Mouse (Mus musculus): Measurements from ENCODE around the gene Snx29. TPM values are rescaled to one million over a fixed set of nuclear protein-coding genes. Genes with fewer than 3 reads are reported as not detected.

The Snx29 gene
- total and polyA plus RNA-seq, 3 experiments = 2.6 to 9.9 (median 8.9) TPM

GRCm38 (mm10) chr16:11619951-11620350 is 297.2 kb downstream of the Snx29 start:
- Histone ChIP-seq H3K27ac (no peak overlapping the region), H3K36me3 (ENCODE audit: control insufficient read depth, insufficient read depth, low read length) (no peaks in the 10 kb centered on the region), H3K79me2 (replicated peaks; ENCODE audit: control insufficient read depth, insufficient read depth, low read length) (no peaks in the 10 kb centered on the region), H3K4me1 (ENCODE audit: control insufficient read depth, insufficient read depth, low read length) (no peaks in the 10 kb centered on the region), H3K27me3 (ENCODE audit: control insufficient read depth, insufficient read depth, low read length) (no peaks in the 10 kb centered on the region), H3K4me3 (no peak overlapping the region), H3K9ac (ENCODE audit: low read depth, low read length) (no peak overlapping the region)
- intact Hi-C loops (cut with DNase I) = no loop called here
- no peak for DNase-seq
- TF ChIP-seq POLR2A (IDR thresholded peaks at IDR 0.05; ENCODE audit: insufficient read depth, low read depth, low read length) = no peak
- TF ChIP-seq CTCF (IDR thresholded peaks at IDR 0.05) = no peak
- no peak for TF ChIP-seq EP300 (IDR thresholded peaks at IDR 0.05; ENCODE audit: insufficient read depth, low read depth, low read length)
- 93% methylated on average over 2 of the region's 2 CpGs for WGBS

- intact Hi-C loops (cut with DNase I) = no loop called here
- WGBS = 87% methylated on average over 3 of the region's 3 CpGs
- H3K79me2 ChIP-seq (replicated peaks; ENCODE audit: control insufficient read depth, insufficient read depth, low read length) = no peaks in the 10 kb centered on the region
- TF ChIP-seq CTCF (IDR thresholded peaks at IDR 0.05) = no peak
- TF ChIP-seq POLR2A (IDR thresholded peaks at IDR 0.05; ENCODE audit: insufficient read depth, low read depth, low read length) = no peak
- TF ChIP-seq EP300 (IDR thresholded peaks at IDR 0.05; ENCODE audit: insufficient read depth, low read depth, low read length) = no peak
- no peaks in the 10 kb centered on the region for H3K36me3 ChIP-seq (ENCODE audit: control insufficient read depth, insufficient read depth, low read length)
- no peak overlapping the region for H3K4me3 ChIP-seq
- no peak for DNase-seq
- no peak overlapping the region for H3K27ac ChIP-seq
- H3K4me1 ChIP-seq (ENCODE audit: control insufficient read depth, insufficient read depth, low read length) = no peaks in the 10 kb centered on the region
- no peak overlapping the region for H3K9ac ChIP-seq (ENCODE audit: low read depth, low read length)
- no peaks in the 10 kb centered on the region for H3K27me3 ChIP-seq (ENCODE audit: control insufficient read depth, insufficient read depth, low read length)
Measured at GRCm38 (mm10) chr16:11621042-11621441, 298.3 kb downstream of the Snx29 start.

GRCm38 (mm10) chr16:11621664-11622063 is 299.0 kb downstream of the Snx29 start:
- DNase-seq = no peak
- H3K4me1 ChIP-seq (ENCODE audit: control insufficient read depth, insufficient read depth, low read length) = no peaks in the 10 kb centered on the region
- H3K9ac ChIP-seq (ENCODE audit: low read depth, low read length) = no peak overlapping the region
- H3K36me3 ChIP-seq (ENCODE audit: control insufficient read depth, insufficient read depth, low read length) = no peaks in the 10 kb centered on the region
- H3K27ac ChIP-seq = no peak overlapping the region
- H3K79me2 ChIP-seq (replicated peaks; ENCODE audit: control insufficient read depth, insufficient read depth, low read length) = no peaks in the 10 kb centered on the region
- no peak overlapping the region for H3K4me3 ChIP-seq
- intact Hi-C loops (cut with DNase I) = no loop called here
- TF ChIP-seq POLR2A (IDR thresholded peaks at IDR 0.05; ENCODE audit: insufficient read depth, low read depth, low read length) (no peak), CTCF (IDR thresholded peaks at IDR 0.05) (no peak), EP300 (IDR thresholded peaks at IDR 0.05; ENCODE audit: insufficient read depth, low read depth, low read length) (no peak)
- no peaks in the 10 kb centered on the region for H3K27me3 ChIP-seq (ENCODE audit: control insufficient read depth, insufficient read depth, low read length)
- WGBS = 100% methylated on average over 1 of the region's 1 CpGs

- no peaks in the 10 kb centered on the region for H3K79me2 ChIP-seq (replicated peaks; ENCODE audit: control insufficient read depth, insufficient read depth, low read length)
- no peak for DNase-seq
- no peak overlapping the region for H3K9ac ChIP-seq (ENCODE audit: low read depth, low read length)
- 73% methylated on average over 3 of the region's 3 CpGs for WGBS
- intact Hi-C loops (cut with DNase I) = no loop called here
- no peak overlapping the region for H3K4me3 ChIP-seq
- no peaks in the 10 kb centered on the region for H3K27me3 ChIP-seq (ENCODE audit: control insufficient read depth, insufficient read depth, low read length)
- TF ChIP-seq EP300 (IDR thresholded peaks at IDR 0.05; ENCODE audit: insufficient read depth, low read depth, low read length) (no peak), CTCF (IDR thresholded peaks at IDR 0.05) (no peak), POLR2A (IDR thresholded peaks at IDR 0.05; ENCODE audit: insufficient read depth, low read depth, low read length) (no peak)
- H3K4me1 ChIP-seq (ENCODE audit: control insufficient read depth, insufficient read depth, low read length) = peaks cover under 1% of the 10 kb centered on the region; the same call in 1 of the 2 replicates
- H3K27ac ChIP-seq = no peak overlapping the region
- H3K36me3 ChIP-seq (ENCODE audit: control insufficient read depth, insufficient read depth, low read length) = no peaks in the 10 kb centered on the region
Measured at GRCm38 (mm10) chr16:11623032-11623431, 300.3 kb downstream of the Snx29 start.

GRCm38 (mm10) chr16:11624121-11624520 is 301.4 kb downstream of the Snx29 start:
- WGBS = 79% methylated on average over 2 of the region's 2 CpGs
- intact Hi-C loops (cut with DNase I) = no loop called here
- TF ChIP-seq EP300 (IDR thresholded peaks at IDR 0.05; ENCODE audit: insufficient read depth, low read depth, low read length) (no peak), CTCF (IDR thresholded peaks at IDR 0.05) (no peak), POLR2A (IDR thresholded peaks at IDR 0.05; ENCODE audit: insufficient read depth, low read depth, low read length) (no peak)

GRCm38 (mm10) chr16:11626004-11626481 is 303.3 kb downstream of the Snx29 start:
- intact Hi-C loops (cut with DNase I) = no loop called here
- Histone ChIP-seq H3K9ac (ENCODE audit: low read depth, low read length) (no peak overlapping the region), H3K4me1 (ENCODE audit: control insufficient read depth, insufficient read depth, low read length) (peaks cover 1% of the 10 kb centered on the region; the same call in 1 of the 2 replicates), H3K4me3 (no peak overlapping the region), H3K27me3 (ENCODE audit: control insufficient read depth, insufficient read depth, low read length) (no peaks in the 10 kb centered on the region), H3K27ac (no peak overlapping the region), H3K36me3 (ENCODE audit: control insufficient read depth, insufficient read depth, low read length) (no peaks in the 10 kb centered on the region), H3K79me2 (replicated peaks; ENCODE audit: control insufficient read depth, insufficient read depth, low read length) (no peaks in the 10 kb centered on the region)
- WGBS = 96% methylated on average over 1 of the region's 1 CpGs
- DNase-seq = no peak
- no peak for TF ChIP-seq POLR2A (IDR thresholded peaks at IDR 0.05; ENCODE audit: insufficient read depth, low read depth, low read length)
- no peak for TF ChIP-seq EP300 (IDR thresholded peaks at IDR 0.05; ENCODE audit: insufficient read depth, low read depth, low read length)
- TF ChIP-seq CTCF (IDR thresholded peaks at IDR 0.05) = no peak

More at GRCm38 (mm10) chr16:11624121-11624520, 301.4 kb downstream of the Snx29 start:
- Histone ChIP-seq H3K79me2 (replicated peaks; ENCODE audit: control insufficient read depth, insufficient read depth, low read length) (no peaks in the 10 kb centered on the region), H3K4me1 (ENCODE audit: control insufficient read depth, insufficient read depth, low read length) (peaks cover 1% of the 10 kb centered on the region; the same call in 1 of the 2 replicates), H3K27me3 (ENCODE audit: control insufficient read depth, insufficient read depth, low read length) (no peaks in the 10 kb centered on the region), H3K36me3 (ENCODE audit: control insufficient read depth, insufficient read depth, low read length) (no peaks in the 10 kb centered on the region), H3K9ac (ENCODE audit: low read depth, low read length) (no peak overlapping the region), H3K27ac (no peak overlapping the region), H3K4me3 (no peak overlapping the region)
- DNase-seq = no peak

Measured in heart, adult 2 months (tissue).